Mouse (Mus musculus): Measurements from ENCODE around the gene Flcn.

- no peak for TF ChIP-seq CTCF (IDR thresholded peaks at IDR 0.05; ENCODE audit: insufficient read depth, low read length)
- no peak for TF ChIP-seq POLR2A (IDR thresholded peaks at IDR 0.05; ENCODE audit: borderline replicate concordance, extremely low read depth, low read depth, low read length)
These were observed 27.7 kb downstream of the Flcn start for GRCm38 (mm10) chr11:59782091-59782590.

Measured in lung, adult 2 months (tissue).